In the genomic region with DNA sequence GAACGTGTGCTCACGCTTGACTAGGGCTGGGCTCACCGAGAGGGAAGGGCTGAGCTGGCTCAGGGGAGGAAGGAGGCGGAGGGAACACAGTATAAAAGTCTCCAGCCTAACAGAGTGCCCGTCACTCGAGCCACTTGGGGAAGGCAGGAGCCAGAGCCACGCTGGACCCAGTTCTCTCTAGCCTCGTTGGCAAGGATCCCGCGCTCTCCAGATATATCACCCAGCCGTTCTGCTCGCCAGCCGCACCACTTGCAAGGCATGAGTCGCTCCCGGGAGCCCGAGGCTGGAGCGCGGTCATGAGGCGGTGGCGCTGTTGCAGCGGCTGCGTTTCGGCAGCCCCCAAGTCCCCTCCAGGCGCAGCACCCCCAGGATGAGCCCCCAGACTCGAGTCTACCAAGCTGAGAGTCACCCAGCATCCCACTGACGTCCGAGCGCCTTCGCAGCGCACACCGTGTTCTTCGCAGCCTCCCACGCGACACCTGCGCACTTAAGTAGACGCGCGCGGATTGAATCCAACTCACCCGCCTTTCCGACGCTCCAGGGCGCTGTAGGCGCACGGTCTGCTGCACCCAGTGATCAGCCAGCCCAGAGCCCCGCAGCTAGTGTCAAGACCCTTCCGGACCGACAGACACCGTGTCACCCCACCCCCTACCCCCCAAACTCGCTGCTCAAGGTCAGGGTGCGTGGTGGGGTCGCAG, we compare ENCODE assay signal across 8 mouse cellular contexts. TPM values are rescaled to one million over a fixed set of nuclear protein-coding genes. Genes with fewer than 3 reads are reported as not detected.
DNase-seq lines count a peak whose midpoint lies in the region; ATAC-seq and TF ChIP-seq lines count a peak whose summit lies in the region.

No protein-coding gene starts in this region.

- H3K27me3 ChIP-seq in megakaryocyte, embryonic 14.5 days (replicated peaks): peaks cover 51% of the 10 kb centered on the region
- peaks cover 19% of the 10 kb centered on the region for H3K27me3 ChIP-seq in heart, embryonic 11.5 days (ENCODE audit: control insufficient read depth, insufficient read depth, low read length)
- H3K27me3 ChIP-seq in kidney, embryonic 14.5 days (ENCODE audit: control insufficient read depth, insufficient read depth, low read length): peaks cover 3% of the 10 kb centered on the region; the same call in 1 of the 2 replicates
- H3K27me3 ChIP-seq in limb, embryonic 12.5 days: peaks cover 9% of the 10 kb centered on the region; the same call in 1 of the 2 replicates
- peaks cover 9% of the 10 kb centered on the region for H3K27me3 ChIP-seq in midbrain, embryonic 14.5 days (ENCODE audit: control insufficient read depth, insufficient read depth, low read length)
- H3K27me3 ChIP-seq in stomach, postnatal 0 days (ENCODE audit: control insufficient read depth, insufficient read depth, low read length): no peaks in the 10 kb centered on the region

- H3K4me1 ChIP-seq in megakaryocyte, embryonic 14.5 days: peaks cover 28% of the 10 kb centered on the region
- peaks cover 5% of the 10 kb centered on the region; the same call in 1 of the 2 replicates for H3K4me1 ChIP-seq in heart, embryonic 11.5 days (ENCODE audit: control insufficient read depth, insufficient read depth, low read length)
- H3K4me1 ChIP-seq in kidney, embryonic 14.5 days (ENCODE audit: control insufficient read depth, insufficient read depth, low read length): 0 out of 2 replicates have a peak, but pooled peaks cover 2% of the 10 kb centered on the region
- peaks cover 21% of the 10 kb centered on the region for H3K4me1 ChIP-seq in limb, embryonic 12.5 days (replicated peaks)
- H3K4me1 ChIP-seq in midbrain, embryonic 14.5 days (ENCODE audit: control insufficient read depth, insufficient read depth, low read length): 0 out of 2 replicates have a peak, but pooled peaks cover 16% of the 10 kb centered on the region
- H3K4me1 ChIP-seq in stomach, postnatal 0 days (replicated peaks; ENCODE audit: control insufficient read depth, insufficient read depth): no peaks in the 10 kb centered on the region

- H3K36me3 ChIP-seq in megakaryocyte, embryonic 14.5 days (replicated peaks; ENCODE audit: low read length): no peaks in the 10 kb centered on the region
- H3K36me3 ChIP-seq in heart, embryonic 11.5 days (ENCODE audit: control insufficient read depth, insufficient read depth, low read length): no peaks in the 10 kb centered on the region
- H3K36me3 ChIP-seq in kidney, embryonic 14.5 days (ENCODE audit: control insufficient read depth, insufficient read depth, low read length): no peaks in the 10 kb centered on the region
- H3K36me3 ChIP-seq in limb, embryonic 12.5 days: no peaks in the 10 kb centered on the region
- H3K36me3 ChIP-seq in midbrain, embryonic 14.5 days (ENCODE audit: control insufficient read depth, insufficient read depth, low read length): no peaks in the 10 kb centered on the region
- H3K36me3 ChIP-seq in stomach, postnatal 0 days (ENCODE audit: control insufficient read depth, insufficient read depth, low read length): no peaks in the 10 kb centered on the region

- no peak for ATAC-seq in megakaryocyte, adult 5-6 weeks (ENCODE audit: poor library complexity, severe bottlenecking)
- ATAC-seq in heart, embryonic 11.5 days (replicated peaks; ENCODE audit: insufficient number of reproducible peaks, low FRiP score, low TSS enrichment): peak; percentile 55
- peak; percentile 83 for ATAC-seq in kidney, embryonic 14.5 days (ENCODE audit: low FRiP score, low TSS enrichment)
- ATAC-seq in limb, embryonic 12.5 days (ENCODE audit: insufficient number of reproducible peaks, insufficient read depth, low FRiP score, low TSS enrichment, low read depth): peak; percentile 67
- peak; percentile 46 for ATAC-seq in midbrain, embryonic 14.5 days (ENCODE audit: low FRiP score, low TSS enrichment)
- peak; percentile 68 for ATAC-seq in stomach, postnatal 0 days (ENCODE audit: low FRiP score, low TSS enrichment)

- DNase-seq in fibroblast of lung, adult 2 months (ENCODE audit: low read depth): peak; percentile 36
- DNase-seq in midbrain, embryonic 14.5 days: peak; percentile 80
- peak; percentile 54 for DNase-seq in stomach, postnatal 0 days (ENCODE audit: low spot score)

- TF ChIP-seq CTCF in stomach, postnatal 0 days (IDR thresholded peaks at IDR 0.05; ENCODE audit: low read depth): peak; percentile 40; the same call in 1 of the 2 replicates

- H3K4me3 ChIP-seq in megakaryocyte, embryonic 14.5 days (replicated peaks): peak overlapping the region; percentile 91
- H3K4me3 ChIP-seq in heart, embryonic 11.5 days (ENCODE audit: low read depth, low read length): peak overlapping the region; percentile 74
- peak overlapping the region; percentile 89 for H3K4me3 ChIP-seq in kidney, embryonic 14.5 days (ENCODE audit: low read length)
- peak overlapping the region; percentile 94 for H3K4me3 ChIP-seq in limb, embryonic 12.5 days (replicated peaks)
- peak overlapping the region; percentile 95 for H3K4me3 ChIP-seq in midbrain, embryonic 14.5 days (replicated peaks; ENCODE audit: low read depth, low read length)
- peak overlapping the region; percentile 82 for H3K4me3 ChIP-seq in stomach, postnatal 0 days (ENCODE audit: low read depth, low read length)

- peak overlapping the region; percentile 100 for H3K4me2 ChIP-seq in heart, embryonic 11.5 days
- H3K4me2 ChIP-seq in kidney, embryonic 14.5 days (replicated peaks; ENCODE audit: low read depth, low read length): peak overlapping the region; percentile 96
- H3K4me2 ChIP-seq in limb, embryonic 12.5 days: peak overlapping the region; percentile 98
- peak overlapping the region; percentile 100 for H3K4me2 ChIP-seq in midbrain, embryonic 14.5 days (ENCODE audit: low read length)
- peak overlapping the region; percentile 99 for H3K4me2 ChIP-seq in stomach, postnatal 0 days (replicated peaks; ENCODE audit: low read depth)

- TF ChIP-seq EP300 in stomach, postnatal 0 days (optimal IDR thresholded peaks at IDR 0.05): no peak

- 0 out of 2 replicates have a peak, but pooled peaks cover 4% of the 10 kb centered on the region for H3K9me3 ChIP-seq in megakaryocyte, embryonic 14.5 days
- no peaks in the 10 kb centered on the region for H3K9me3 ChIP-seq in heart, embryonic 11.5 days (replicated peaks; ENCODE audit: control insufficient read depth, low read length)
- no peaks in the 10 kb centered on the region for H3K9me3 ChIP-seq in kidney, embryonic 14.5 days (ENCODE audit: control insufficient read depth, low read length)
- H3K9me3 ChIP-seq in limb, embryonic 12.5 days: no peaks in the 10 kb centered on the region
- H3K9me3 ChIP-seq in midbrain, embryonic 14.5 days (ENCODE audit: control insufficient read depth, low read length): no peaks in the 10 kb centered on the region
- no peaks in the 10 kb centered on the region for H3K9me3 ChIP-seq in stomach, postnatal 0 days (ENCODE audit: control insufficient read depth, low read length)

- H3K27ac ChIP-seq in heart, embryonic 11.5 days (ENCODE audit: low read depth, low read length): no peak overlapping the region
- peak overlapping the region; percentile 84 for H3K27ac ChIP-seq in kidney, embryonic 14.5 days (ENCODE audit: low read depth, low read length)
- H3K27ac ChIP-seq in limb, embryonic 12.5 days: peak overlapping the region; percentile 96
- H3K27ac ChIP-seq in midbrain, embryonic 14.5 days (replicated peaks; ENCODE audit: low read depth, low read length): no peak overlapping the region
- H3K27ac ChIP-seq in stomach, postnatal 0 days (replicated peaks): peak overlapping the region; percentile 70; the same call in 1 of the 2 replicates

- H3K9ac ChIP-seq in heart, embryonic 11.5 days (ENCODE audit: low read depth, low read length): peak overlapping the region; percentile 77
- peak overlapping the region; percentile 88 for H3K9ac ChIP-seq in kidney, embryonic 14.5 days (ENCODE audit: low read depth, low read length)
- peak overlapping the region; percentile 91 for H3K9ac ChIP-seq in limb, embryonic 12.5 days (replicated peaks)
- peak overlapping the region; percentile 82 for H3K9ac ChIP-seq in midbrain, embryonic 14.5 days (replicated peaks; ENCODE audit: low read length)
- peak overlapping the region; percentile 71 for H3K9ac ChIP-seq in stomach, postnatal 0 days (ENCODE audit: low read length)

- under 1% methylated on average over 52 of the region's 52 CpGs for WGBS in heart, embryonic 11.5 days (ENCODE audit: insufficient replicate concordance)
- WGBS in kidney, embryonic 14.5 days: under 1% methylated on average over 52 of the region's 52 CpGs
- under 1% methylated on average over 52 of the region's 52 CpGs for WGBS in limb, embryonic 12.5 days
- WGBS in midbrain, embryonic 14.5 days: under 1% methylated on average over 52 of the region's 52 CpGs
- WGBS in stomach, postnatal 0 days: under 1% methylated on average over 52 of the region's 52 CpGs

RNA-seq across cellular contexts. Expression of gene Ism1, which starts 0.8 kb away (rescaled TPM):
- polyA plus RNA-seq in megakaryocyte, embryonic 14.5 days (2012; ENCODE audit: insufficient read depth, low replicate concordance): 0.16 TPM in 1 of 2 replicates, not detected in the other
- total RNA-seq in megakaryocyte, adult 5-6 weeks (2015): not detected in 2 replicates
- 0.18 TPM in 1 of 2 replicates, not detected in the other for total RNA-seq in megakaryocyte, adult 5-6 weeks (2017)
- 0.38 and 1.1 TPM in 2 replicates for polyA plus RNA-seq in heart, embryonic 11.5 days (2014; fragmentation: Nextera tagmentation; extraction: Ambion mirVana)
- polyA plus RNA-seq in kidney, embryonic 14.5 days (2014; fragmentation: Nextera tagmentation; extraction: Ambion mirVana): 5.7 and 7.3 TPM in 2 replicates
- polyA plus RNA-seq in limb, embryonic 12.5 days (2016; fragmentation: Nextera tagmentation; extraction: Ambion mirVana): 8.0 TPM in 2 replicates
- 0.42 and 0.50 TPM in 2 replicates for polyA plus RNA-seq in midbrain, embryonic 14.5 days (2014; fragmentation: Nextera tagmentation; extraction: Ambion mirVana)
- 1.9 and 2.6 TPM in 2 replicates for polyA plus RNA-seq in stomach, postnatal 0 days (2015; fragmentation: Nextera tagmentation; extraction: Ambion mirVana)

Comparison
In these comparisons a context has a peak if more than half of its experiments do, and no peak if none do; other contexts are left out.
1. H3K27ac ChIP-seq: peak in kidney, embryonic 14.5 days (single experiment), limb, embryonic 12.5 days (single experiment) and stomach, postnatal 0 days (single experiment); none in heart, embryonic 11.5 days (single experiment) and midbrain, embryonic 14.5 days (single experiment).
2. Peak in every context shown above with its lines, with median percentiles within 50 percentile points of each other: H3K4me3 ChIP-seq, DNase-seq, H3K4me2 ChIP-seq and H3K9ac ChIP-seq.